Mouse (Mus musculus) left cerebral cortex, adult 18-20 months (tissue): ENCODE results near the gene Ror2. TPM values are rescaled to one million over a fixed set of nuclear protein-coding genes. Genes with fewer than 3 reads are reported as not detected.

Experiments
- DNase-seq, 2 experiments: peaks; one replicate each; pipeline ENCODE4 v3.0.0; 2021 to 2022; ENCODE audit warnings: low spot score in 2 of 2, mixed read lengths in 1 of 2
- total RNA-seq, 2 experiments: library from RNA; stranded (reverse); gene quantifications; 2 replicates each; pipeline ENCODE4 v1.2.3; 2021

Gene Ror2
- total RNA-seq, 2 experiments from 2014 or later = 1.1 to 1.8 TPM

DNA sequence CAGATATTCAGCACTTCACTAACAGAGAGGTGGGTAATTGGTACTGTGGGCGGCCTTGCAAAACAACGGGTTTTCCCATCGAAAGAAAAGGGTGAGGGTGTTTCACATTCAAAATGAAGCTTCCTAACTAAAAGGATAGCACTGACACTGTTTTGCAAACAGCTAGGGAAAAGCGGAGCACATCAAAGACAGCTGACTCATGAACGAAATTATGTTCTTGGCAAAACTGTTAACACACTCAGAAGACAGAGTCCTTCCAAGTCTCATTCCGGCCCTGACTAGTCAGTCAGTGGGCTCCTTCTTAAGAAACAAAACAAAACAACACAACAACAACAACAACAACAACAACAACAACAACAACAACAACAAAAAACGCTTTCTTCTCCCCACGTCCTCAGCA is 10.1 kb downstream of the Ror2 start:
- no peak for DNase-seq

DNA sequence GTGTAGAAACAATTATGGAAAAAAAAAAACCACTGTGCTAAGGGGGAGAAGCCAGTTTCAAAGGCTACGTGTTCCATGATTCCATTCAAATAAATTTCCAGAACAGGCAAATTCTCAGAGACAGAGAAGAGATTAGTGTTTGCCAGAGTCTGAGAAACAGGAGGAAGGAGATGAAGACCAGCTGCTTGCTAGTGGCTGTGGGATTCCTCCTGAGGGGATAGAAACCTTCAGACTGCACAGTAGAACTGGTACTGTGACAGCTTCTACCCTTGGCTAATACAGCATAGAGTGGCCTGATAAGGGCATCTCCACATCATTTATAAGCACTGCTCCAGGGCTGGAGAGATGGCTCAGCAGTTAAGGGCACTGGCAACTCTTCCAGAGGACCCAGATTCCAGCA is 11.2 kb downstream of the Ror2 start:
- DNase-seq = no peak

DNA sequence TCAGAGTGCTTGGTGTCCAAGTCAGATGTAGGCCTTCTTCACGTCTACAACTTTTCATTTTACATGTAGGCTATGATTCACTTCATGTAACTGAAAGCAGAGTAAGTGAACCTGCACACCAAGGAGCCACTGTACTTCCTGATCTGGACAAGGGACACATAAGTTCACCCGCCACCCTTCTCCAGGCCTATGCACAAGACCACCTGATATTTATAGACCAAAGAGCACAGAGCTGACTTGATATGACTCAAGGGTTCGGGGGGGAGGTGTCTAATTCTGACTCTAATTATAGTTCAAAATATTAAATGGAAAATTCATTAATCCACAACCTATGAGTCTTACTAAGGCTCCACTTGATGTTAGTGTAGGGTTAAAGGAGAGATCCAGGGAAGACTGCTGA is 14.3 kb downstream of the Ror2 start:
- no peak for DNase-seq

DNA sequence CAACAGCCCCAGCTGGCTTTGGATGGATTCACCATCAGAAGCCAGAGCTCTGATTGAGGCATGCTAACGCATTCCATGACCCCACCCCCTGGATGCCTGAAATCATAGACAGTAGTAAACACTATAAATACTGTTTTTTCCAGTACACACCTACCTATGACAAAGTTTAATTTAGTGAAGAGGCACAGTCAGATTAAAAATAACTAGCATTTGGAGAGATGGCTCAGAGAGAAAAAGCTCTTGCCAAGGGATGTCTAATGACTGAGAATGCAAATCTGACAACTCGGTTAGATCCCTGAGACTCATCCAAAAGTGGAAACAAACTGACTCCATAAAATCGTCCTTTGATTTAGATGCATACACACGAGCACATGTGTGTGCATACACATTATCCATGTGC is 15.4 kb downstream of the Ror2 start:
- no peak for DNase-seq

DNA sequence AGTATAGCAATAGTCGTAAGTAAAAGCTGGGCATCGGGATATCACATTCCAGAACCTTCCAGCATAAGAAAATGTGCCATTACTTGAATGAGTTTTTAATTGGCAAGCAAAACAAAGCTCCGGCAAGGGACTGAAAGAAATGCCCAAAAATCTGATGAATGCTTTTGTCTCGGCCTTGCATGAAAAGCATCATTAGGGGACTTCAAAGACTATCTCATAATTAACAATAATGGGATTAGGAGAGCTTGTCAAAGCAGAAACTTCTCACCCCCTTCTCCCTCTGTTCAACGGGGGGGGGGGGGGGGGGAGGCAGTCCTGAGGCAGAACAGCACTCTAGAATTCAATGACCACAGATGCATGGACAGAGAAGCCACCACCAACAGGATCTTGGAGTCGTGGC is 17.4 kb downstream of the Ror2 start:
- DNase-seq = no peak

DNA sequence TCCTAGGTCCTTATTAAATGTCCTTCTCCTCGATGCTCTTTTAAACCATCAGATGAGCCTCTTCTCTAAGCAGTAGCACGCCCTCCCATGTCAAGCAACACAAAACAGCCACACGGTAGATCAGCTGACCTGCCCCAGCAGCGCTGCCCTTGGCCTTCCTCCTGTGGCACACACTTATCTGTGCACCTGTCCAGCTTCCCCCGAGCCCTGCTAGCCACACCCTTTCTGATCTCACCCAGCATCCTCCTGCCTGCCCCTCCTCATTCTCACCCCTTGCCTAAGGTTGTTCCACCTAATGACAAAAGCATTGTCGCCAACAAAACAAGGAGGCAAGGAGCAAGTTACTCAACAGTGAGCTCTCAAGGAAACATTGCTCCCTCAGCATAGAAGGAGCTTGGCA is 18.1 kb downstream of the Ror2 start:
- DNase-seq = no peak

DNA sequence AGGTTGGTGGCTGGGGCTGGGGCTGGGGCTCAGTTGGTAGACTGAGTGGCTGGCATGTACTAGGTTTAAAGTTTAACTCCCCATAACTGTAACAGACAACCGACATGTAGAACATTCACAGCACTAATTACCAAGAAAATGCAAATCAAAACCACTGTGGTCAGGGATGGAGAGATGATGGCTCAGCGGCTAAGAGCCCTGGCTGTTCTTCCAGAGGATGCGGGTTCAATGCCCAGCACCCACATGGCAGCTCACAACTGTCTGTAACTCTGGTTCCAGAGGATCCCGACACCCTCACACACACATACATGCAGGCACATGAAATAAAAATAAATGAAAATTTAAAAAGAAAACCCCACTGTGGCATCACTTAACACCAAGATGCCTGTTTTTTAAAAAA is 18.8 kb downstream of the Ror2 start:
- DNase-seq = no peak

DNA sequence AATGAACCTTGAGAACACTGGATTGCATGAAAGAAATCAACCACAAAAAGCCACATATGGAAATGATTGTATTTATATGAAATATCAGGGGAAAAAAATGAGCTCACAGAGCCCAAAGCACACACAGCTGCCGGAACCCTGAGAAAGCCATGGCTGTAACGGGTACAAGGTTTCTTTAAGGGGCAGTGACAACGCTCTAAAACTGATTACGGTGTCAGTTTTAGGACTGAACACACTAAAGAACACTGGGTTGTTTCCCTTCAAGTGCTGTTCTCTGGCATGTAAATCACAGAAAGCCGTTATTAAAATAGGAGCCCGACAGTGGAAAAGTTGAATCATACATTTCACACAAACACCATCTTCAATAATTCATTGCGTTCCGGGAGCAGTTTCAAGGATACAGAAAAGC is 19.4 kb downstream of the Ror2 start:
- no peak for DNase-seq

DNA sequence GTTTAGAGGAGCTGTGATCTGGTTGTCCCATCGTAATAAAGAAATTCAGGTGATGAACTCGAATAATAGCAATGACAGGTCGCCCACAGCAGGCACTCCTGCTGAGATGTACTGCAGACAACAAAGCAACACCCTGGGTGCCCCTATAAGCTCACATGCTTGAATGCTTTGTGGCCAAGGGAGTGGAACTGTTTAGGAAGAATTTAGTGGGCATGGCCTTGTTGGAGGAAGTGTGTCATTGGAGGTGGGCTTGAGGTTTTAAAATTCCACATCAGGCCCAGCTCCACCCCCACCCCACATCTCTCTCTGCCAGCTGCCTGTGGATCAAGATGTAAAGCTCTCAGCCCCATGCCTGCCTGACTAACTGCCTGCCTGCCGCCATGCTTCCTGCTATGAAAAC is 21.0 kb downstream of the Ror2 start:
- no peak for DNase-seq

DNA sequence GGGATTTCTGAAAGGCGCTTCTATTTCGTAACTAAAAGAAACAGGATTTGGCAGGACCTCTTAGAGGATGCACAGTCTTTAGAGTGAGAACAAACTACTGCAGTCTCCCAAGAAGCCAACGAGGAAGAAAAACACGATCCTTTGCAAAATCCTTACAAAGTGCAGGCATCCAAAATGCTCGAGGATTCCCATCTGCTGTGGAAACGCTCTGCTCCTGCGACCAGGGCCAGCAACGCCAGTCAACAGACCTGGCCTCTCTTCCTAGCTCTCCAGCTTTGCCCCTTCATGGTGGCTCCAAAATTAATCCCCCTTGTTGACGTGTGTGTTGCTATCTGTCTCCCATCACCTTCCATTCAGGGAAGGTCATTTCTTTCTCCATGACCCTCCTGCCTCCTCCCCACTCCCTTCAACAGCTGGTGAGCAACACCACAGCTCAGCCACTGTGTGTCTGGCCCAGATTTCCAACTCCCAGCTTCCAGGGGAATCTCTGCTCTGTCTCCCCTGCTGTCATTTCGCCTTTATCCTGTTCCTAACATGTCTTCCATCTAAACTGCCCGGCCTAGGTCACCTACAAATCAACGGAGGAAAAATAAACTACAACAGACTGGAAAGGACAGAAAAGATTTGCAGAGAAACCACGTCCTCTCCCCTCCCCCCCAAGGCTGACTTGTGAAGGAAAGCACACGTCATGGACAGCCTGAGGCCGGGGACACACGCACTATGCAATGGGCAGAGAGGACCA is 23.2 kb downstream of the Ror2 start:
- DNase-seq = no peak

DNA sequence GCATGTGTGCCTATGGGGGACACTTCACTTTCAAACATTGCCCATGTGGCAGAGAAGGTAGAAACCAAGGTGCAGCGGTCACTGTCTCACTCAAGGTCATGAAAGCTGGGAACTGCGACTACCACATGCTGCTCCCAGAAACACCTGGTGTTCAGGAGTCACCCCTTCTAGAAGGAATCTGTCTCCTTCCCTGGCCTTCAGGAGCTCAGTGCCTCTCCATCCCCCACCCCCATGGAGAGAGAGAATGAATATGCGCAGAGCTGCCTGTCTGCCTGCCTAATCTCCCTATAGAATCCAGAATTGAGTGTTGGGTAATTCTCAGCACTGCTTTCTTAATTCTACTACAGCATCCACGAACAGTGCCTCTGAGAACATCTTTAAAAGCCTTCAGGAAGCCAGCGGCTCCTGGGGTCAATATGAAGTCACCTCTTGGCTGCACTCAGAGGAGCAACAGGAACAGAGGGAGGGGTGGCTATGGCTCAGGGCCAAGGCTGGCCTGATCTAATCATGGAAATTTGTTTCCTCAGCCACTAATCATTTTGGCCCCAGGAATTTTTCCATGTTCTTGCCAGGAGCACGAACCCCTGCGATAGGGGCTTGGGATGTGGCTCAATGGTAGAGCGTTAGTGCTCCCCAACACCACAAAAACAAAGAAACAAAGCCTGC is 24.7 kb downstream of the Ror2 start:
- no peak for DNase-seq

DNA sequence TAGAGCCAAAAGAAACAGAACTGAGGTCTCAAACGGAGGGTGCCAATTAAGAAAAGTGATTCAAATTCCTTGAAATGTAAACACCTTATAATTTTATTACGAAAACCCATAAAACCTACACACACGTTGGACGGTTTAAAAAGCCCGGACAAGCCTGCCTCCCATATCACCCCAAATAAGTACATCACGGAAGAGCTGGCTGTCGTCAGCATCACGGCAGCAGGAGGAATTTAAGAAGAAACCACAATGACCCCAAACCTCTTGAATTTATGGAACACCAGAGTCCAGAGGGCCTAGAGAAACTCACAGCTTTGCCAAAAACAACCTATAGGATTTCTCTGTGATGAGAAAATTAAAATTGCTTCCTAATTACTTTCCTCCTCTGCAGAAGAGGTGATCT is 27.0 kb downstream of the Ror2 start:
- DNase-seq = no peak

DNA sequence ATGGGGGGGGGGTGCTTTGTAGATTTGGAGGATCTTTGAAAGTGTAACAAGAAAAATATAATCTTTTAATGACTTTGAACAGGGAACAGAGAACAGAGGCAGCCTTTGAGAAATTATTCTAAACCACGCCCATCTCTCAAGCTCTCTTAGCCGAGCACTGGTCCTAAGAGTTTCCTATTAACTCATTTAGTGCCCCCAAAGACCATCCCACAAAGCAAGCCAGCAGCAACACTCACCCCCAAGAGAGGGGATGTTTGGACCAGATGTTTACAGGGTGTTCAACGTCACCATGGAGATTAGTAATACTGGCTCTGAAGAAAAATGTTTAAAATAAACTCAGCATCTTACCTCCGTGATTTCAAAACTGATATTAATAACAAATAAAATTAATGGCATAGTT is 27.4 kb downstream of the Ror2 start:
- DNase-seq = no peak

DNA sequence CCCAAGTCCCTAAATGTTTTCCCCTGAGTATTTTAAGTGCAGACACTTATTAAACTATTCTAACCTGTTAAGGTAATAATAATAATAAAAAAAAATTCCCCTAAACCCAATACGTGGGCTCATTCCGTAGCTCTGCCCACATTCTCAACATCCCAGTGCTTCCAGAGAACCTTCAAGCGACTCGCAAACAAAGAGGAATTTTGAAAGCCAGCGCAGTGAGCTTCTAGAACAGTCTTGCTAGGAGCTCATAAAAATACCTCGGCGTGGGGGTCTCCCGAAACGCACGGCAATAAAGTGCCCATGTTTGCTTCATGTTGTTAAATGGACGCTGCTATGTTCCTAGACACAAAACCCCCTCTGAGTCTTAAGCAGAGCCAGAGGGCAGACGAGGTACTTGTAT is 32.7 kb downstream of the Ror2 start:
- no peak for DNase-seq

DNA sequence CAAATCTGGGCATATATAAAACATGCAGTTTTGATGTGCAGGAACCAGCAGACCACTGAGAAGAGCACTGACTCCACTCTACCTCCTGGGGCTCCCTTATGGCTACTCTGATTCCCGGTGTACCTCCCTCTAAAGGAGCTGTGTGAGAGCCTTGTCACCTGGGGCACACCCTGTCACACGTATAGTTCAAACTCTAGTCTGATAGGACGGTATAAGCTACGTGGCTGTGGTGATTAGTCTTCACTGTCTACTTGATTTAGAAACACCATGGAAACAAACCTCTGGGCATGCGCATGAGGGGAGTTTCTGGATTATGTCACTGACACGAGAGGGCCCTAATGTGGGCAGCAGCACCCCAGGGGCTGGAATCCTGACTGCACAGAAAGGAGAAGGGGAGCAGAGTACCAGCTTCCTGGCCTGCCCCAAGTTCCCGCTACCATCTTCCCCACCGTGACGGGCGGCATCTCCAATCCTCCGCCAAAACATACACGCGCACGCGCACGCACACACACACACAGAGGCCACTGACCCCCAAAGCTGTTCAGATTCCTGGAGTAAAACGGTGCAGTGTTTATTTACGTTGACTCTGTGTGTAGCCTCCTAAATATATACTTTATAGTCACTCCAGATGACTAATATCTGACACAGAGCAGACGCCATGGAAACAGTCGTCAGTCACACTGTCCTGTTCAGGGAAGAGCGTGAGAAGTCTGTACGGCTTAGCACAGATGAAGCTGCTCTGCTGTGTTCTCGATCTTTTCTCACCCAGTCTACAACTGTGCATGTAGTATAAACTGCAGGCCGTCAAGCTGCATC is 37.1 kb downstream of the Ror2 start:
- no peak for DNase-seq

DNA sequence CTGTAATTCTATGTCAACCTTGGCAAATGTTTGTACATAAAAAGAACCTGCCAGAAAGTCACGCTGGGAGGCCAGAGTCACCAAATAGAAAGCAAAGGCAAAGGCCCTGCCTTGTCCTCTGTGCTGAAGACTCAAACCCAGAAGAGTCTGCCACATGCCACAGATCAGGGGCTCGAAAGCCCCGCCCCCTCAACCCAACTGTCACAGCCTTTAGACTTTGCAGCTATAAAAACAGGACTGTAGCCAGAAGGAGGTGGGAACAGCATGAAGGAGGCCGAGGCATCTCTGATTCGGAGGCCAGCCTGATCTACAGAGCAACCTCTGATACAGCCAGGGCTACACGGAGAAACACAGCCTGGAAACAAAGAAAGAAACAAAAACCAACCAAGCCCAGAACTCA is 37.8 kb downstream of the Ror2 start:
- no peak for DNase-seq

DNA sequence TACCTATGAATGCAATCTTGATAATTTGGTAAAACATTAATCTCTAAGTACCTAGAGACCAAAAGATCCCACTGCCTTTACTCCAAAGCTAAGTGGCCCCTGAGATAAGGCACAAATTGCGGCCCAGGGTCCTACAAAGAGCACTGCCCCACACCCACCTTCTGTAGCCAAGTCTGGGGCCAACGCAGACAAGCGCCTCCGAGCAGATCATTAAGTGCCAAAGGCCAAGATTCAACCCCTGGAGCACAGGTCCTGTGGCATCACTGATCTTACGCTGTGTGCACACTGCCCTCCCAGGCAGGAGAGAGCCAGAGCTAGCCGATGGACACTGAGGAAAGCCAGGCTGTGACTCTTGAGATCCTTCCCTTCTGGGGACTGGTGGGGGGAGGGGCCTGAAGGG is 38.7 kb downstream of the Ror2 start:
- DNase-seq = no peak

DNA sequence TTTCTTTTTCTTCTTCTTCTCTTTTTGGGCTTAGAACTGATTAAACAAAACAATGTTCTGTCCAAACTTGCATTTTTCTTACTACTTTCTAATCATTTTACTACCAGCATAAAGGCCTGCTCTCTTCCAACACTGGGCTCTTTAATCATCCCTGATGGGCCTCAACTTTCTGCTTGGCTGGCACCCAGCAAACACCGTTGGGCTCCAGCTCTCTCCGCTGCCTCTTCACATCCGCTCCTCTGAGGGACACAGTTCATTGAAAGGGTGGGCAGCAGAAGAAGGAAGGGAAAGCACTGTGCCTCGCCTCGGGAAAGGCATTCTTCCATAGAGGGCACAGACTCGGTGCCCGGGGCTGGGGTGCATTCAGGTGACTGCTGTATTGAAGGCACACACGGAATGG is 41.8 kb downstream of the Ror2 start:
- no peak for DNase-seq

DNA sequence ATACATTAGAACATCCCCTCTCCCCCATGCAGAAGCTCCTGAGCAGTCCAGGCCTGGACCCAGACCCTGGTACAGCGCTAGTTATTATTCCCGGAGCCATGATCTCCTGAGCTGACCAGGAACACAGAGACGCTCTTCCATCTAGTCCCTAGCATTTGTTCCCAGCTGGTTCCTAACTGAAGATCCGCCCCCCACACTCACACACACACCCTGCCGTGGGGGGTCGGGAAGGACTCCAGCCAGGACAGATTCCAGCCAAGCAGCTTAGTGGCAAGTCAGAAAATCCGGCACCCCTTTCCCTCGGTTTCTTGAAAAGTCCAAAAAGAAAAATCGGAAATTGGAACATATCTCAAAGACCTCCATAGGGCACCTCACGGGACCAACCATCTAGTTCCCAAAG is 48.5 kb downstream of the Ror2 start:
- DNase-seq = no peak

DNA sequence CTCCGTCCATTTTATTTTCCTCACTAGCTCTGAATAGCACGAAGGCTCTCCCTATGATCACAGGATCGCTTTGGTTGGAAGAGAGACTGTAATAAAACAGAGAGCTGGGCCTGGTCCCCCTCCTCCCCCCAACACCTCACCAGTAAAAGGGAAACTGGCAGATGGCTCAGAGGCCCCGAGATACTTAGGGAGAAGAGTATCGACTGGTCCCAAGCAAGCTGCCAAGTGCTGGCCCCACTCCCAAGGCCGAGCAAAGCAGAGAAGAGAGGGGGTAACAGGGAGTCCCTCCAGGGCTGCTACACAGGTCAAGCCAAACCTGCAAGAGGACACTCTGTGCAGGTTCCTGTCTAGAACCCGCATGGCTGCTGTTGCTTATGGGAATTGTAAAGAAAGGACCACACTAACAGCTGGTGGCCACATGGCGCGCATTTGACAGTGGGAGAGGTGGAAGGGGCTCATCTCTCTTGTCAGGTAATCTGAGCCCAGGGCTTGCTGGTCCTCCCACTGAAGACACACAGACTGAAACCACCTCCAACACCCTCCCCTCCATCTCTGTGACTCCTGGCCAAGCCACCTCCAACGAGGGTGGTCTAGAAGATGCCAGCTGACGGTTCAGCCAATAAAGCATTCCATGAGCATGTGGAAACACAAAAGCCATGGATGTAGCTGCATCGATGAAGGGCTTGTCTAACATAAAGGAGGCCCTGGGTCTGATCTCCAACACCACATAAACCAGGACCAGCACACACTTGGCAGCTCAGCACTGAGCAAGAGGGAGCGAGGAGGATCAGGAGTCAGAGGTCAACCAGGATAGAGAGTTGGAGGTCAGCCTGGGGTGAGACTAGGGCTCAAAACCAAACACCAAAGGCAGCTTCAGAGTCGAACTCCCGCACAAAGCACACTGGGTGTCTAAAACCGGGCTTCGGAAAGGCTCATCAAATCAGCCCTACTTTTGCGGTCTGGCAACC is 49.2 kb downstream of the Ror2 start:
- DNase-seq = no peak

DNA sequence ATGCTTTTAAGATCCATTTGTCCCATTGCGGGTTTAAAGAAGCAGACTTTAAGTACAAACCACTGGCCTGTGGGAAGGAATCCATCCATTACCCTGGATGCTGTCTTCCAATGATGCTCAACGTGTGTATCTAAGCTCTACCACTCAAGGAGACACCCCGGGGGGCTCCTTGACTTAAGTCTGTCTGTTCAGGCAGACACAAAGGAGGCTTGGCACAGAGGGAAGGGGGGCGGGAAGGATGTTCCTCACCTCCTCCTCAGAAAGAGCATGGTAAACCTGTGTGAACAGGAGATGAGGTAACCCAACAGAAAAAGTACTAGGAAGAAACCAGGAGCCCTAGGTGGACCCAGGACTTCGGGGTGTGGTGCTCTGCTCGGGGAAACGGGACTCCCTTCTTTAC is 50.0 kb downstream of the Ror2 start:
- DNase-seq = no peak
